Mouse (Mus musculus) thymus, adult 2 months (tissue): ENCODE data around the gene Gpr173.

Experiments used
- CTCF ChIP-seq: fragments of 200-500 bp; IDR thresholded peaks from 2 replicates; pipeline ENCODE4 v1.5.1; 2012; ENCODE audit warnings: mild to moderate bottlenecking, control low read depth, low read length, moderate library complexity, borderline replicate concordance; ENCODE audit not compliant: control insufficient read depth, poor library complexity, insufficient read depth; ENCODE audit errors: extremely low read depth
- POLR2A ChIP-seq: fragments of 200-500 bp; IDR thresholded peaks from 2 replicates; pipeline ENCODE4 v1.6.1; 2012; ENCODE audit warnings: mild to moderate bottlenecking, low read length, control low read depth, moderate library complexity; ENCODE audit not compliant: control insufficient read depth, poor library complexity, insufficient read depth; ENCODE audit errors: extremely low read depth

GRCm38 (mm10) chrX:152306224-152306623 is 62.3 kb downstream of the Gpr173 start:
- TF ChIP-seq POLR2A (no peak), CTCF (no peak)
